Mouse (Mus musculus) embryo, embryonic 10 days (tissue): ENCODE data around the gene Nr2e3.
"Not testable (repeated sequence)": the region's sequence is repeated elsewhere in the genome, so short reads cannot be mapped to it uniquely, and the experiment has no call there.

Source experiments
- DNase-seq: peaks from one replicate; pipeline ENCODE4 v3.0.0-alpha.2; 2015; ENCODE audit warnings: low spot score

The Nr2e3 gene

GRCm38 (mm10) chr9:59960559-59960958 is at the start of gene Nr2e3:
Gene Nr2e3, minus strand, starts transcription at chr9:59960659.
- DNase-seq: no peak

GRCm38 (mm10) chr9:60008936-60009335 is 48.5 kb upstream of the Nr2e3 start:
- DNase-seq: no peak

- DNase-seq: no peak
These were observed 41.9 kb upstream of the Nr2e3 start for GRCm38 (mm10) chr9:60002323-60002722.

DNA sequence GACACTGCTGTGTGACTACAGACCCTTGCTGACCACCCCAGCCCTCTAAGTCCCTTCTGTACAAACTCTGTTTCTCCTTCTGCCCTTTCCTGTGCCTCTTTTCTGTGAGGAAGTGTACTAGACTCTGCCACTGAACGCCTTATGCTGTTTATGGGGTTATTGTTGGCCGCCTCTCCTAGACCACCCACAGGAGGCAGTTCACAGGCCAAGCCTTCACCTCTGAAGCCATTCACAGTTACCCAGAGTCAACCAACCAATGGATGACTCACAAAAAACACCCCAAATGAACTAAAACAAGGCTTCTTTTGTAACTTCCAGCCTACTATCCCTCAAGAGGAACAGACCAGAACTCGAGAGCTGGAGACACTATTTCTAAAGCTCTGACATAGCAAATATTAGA is 41.0 kb upstream of the Nr2e3 start:
- no peak for DNase-seq

- no peak for DNase-seq
These were observed 37.3 kb upstream of the Nr2e3 start for GRCm38 (mm10) chr9:59997725-59998124.

DNA sequence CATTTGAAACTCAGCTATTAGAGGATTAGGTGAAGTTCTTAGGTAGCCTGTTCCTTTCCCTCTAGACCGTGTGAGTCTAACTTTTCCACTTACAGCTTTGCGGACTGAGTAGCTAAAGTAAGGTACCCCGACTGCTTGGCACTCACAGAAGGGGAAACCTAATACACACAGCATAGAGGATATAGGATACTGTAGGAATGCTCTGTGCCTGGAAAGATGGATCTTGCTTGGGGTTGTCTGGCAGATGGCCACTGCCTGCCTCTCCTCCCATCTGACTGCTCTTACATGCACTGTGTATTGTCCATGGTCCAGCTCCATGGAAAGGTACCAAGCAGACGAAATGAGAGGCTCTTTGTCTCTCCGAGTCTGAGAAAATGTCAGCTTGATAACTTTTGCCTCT is 30.9 kb upstream of the Nr2e3 start:
- DNase-seq: no peak

- peak; percentile 80 for DNase-seq
These were observed 29.4 kb upstream of the Nr2e3 start for GRCm38 (mm10) chr9:59989864-59990263.

GRCm38 (mm10) chr9:59985900-59986572 is 25.6 kb upstream of the Nr2e3 start:
- DNase-seq: no peak

- DNase-seq: no peak
These were observed 20.7 kb upstream of the Nr2e3 start for GRCm38 (mm10) chr9:59981116-59981515.

GRCm38 (mm10) chr9:59971263-59971662 is 10.8 kb upstream of the Nr2e3 start:
- DNase-seq: no peak

- DNase-seq: peak; percentile 82
These were observed 8.9 kb upstream of the Nr2e3 start for GRCm38 (mm10) chr9:59969383-59969782.

- no peak for DNase-seq
These were observed 4.6 kb upstream of the Nr2e3 start for GRCm38 (mm10) chr9:59965046-59965445.

DNA sequence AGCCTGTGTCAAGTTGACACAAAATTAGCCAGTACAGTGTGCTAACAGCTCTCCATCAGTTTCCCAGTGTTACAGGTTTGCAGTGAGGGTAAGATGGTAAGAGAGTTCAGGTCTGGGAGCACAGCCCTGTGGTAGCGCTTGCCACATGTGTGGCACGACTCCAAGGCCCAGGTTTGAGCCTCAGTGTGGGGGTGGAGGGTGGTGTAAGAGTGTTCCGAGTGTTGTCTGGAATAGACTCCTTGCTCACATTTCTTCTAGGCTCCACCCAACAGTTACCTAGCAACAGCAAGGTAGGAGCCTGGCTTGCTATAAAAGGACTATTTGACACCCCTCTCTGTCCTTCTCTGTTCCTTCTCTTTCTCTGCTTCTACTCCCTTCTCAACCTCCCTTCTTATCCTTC is 3.9 kb upstream of the Nr2e3 start:
- DNase-seq: no peak

- no peak for DNase-seq
These were observed 919 bp upstream of the Nr2e3 start for GRCm38 (mm10) chr9:59961201-59961955.

GRCm38 (mm10) chr9:59959276-59959675 is 1.2 kb downstream of the Nr2e3 start:
- peak; percentile 97 for DNase-seq

GRCm38 (mm10) chr9:59958115-59958514 is 2.3 kb downstream of the Nr2e3 start:
- DNase-seq: not testable (repeated sequence)

DNA sequence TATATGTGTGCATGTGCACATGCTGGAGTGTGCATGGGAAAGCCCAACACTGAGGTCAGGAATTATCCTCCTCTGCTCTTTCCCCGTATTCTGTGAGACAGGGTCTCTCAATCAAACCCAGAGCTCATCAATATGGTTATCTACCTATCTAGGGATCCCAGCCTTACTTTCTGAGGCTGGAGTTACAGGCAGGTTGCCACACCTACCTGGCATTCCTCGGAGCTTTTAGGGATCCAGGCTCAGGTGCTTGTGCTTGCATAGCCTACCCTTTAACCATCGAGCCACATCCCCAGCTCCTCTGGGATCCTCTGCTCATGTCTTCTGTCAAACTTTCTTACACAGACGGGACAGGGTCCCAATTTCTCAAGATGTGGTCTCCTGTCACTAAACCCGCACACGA is 4.0 kb downstream of the Nr2e3 start:
- no peak for DNase-seq

GRCm38 (mm10) chr9:59955692-59956091 is 4.8 kb downstream of the Nr2e3 start:
- DNase-seq: no peak

DNA sequence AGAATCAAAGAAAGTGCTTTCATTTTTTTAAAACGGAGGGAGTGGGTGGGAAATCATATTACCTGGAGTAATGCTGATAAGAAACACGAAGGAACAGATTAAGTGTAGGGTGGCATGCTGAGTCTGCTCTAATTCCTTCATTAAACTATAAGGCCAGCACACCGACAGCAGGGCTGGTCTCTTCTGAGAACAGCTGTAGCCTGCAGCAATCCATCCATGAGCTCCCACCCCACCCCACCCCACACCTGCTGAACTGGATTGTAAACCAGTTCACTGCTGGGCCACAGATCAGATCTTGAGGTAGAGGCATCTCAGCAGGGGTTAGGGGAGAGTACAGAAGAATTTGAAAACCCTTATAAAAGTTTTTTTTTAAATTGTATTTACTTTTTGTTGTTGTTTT is 5.3 kb downstream of the Nr2e3 start:
- DNase-seq: no peak

DNA sequence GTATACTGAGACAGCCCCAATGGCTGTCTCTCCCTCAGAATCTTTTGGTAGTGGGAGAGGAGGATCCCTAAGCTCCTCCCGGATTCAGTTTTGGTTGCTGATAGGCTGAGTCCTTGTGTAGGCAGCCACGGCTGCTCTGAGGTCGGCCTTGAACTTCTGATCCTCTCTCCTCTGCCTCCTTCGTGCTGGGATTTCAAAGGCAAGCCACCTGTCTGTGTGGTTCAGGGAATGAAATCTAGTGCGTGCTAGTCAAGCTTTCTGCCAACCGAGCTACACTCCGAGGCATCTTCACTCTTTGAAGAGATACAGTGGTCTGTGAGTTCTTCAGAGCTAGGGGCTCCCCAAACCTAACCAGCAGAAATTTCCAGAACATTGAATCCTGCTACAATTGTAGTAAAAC is 6.9 kb downstream of the Nr2e3 start:
- no peak for DNase-seq

DNA sequence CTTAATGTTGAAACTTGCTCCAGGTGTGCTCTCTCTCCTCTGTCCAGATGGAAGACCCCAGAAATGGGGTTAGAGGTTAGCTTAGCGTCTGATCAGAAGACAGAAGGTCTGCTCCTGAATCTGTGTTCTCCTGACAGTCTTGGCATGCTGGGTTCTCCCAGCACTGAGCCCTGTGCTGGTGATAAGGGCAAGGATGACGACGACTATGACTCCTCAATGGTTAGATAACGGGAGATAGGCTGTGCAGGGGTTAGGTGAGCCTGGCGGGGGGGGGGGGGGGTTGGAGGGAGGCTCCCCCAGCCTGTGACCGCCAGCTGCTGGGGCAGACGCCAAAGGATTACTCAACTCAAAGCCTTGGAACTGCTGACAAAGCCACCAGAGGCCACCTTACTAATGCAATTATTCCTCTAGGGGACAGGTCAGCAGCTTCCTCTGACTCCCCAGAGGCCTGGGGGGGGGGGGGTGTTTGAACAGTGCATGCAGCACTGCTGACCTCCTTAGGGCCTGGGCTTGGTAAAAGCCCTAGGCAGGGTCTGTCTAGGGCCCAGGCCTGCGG is 7.9 kb downstream of the Nr2e3 start:
- DNase-seq: no peak

- DNase-seq: no peak
These were observed 8.5 kb downstream of the Nr2e3 start for GRCm38 (mm10) chr9:59951943-59952342.

DNA sequence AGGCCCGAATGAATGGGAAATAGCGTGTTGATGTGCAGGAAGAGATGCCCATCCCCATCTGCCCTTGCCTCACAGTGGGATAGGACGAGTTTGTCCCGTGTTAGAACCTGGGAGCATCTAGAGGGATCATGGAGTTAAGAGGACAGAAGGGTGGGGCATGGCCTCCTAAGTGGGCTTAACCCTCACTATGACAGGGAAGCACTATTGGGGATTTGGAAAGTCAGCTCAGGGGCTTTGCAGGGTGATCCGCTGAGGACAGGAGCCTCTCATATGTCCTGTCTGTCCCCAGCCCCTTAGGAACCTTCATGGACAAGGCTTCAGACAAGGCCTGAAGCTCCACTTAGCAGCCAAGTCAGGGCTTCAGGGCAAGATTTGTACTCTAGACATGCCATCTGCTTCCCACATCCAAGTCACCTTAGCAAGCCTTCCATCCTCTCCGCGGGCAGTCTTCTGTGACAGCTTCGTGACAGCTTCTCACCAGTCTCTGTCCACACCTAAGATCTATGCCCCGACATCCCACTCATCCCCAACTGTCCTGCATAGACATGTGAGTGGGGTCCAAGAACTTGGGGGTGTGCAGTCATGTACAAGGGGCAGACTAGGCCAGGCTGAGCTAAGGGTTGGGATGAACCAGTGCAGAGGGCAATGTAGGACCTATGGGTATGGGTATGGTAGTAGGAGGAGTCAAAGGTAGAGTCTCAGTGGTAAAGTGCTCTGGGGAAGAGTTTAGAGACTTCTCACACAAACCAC is 9.3 kb downstream of the Nr2e3 start:
- no peak for DNase-seq
